ENCODE assay signal across 7 mouse cellular contexts in the genomic region with DNA sequence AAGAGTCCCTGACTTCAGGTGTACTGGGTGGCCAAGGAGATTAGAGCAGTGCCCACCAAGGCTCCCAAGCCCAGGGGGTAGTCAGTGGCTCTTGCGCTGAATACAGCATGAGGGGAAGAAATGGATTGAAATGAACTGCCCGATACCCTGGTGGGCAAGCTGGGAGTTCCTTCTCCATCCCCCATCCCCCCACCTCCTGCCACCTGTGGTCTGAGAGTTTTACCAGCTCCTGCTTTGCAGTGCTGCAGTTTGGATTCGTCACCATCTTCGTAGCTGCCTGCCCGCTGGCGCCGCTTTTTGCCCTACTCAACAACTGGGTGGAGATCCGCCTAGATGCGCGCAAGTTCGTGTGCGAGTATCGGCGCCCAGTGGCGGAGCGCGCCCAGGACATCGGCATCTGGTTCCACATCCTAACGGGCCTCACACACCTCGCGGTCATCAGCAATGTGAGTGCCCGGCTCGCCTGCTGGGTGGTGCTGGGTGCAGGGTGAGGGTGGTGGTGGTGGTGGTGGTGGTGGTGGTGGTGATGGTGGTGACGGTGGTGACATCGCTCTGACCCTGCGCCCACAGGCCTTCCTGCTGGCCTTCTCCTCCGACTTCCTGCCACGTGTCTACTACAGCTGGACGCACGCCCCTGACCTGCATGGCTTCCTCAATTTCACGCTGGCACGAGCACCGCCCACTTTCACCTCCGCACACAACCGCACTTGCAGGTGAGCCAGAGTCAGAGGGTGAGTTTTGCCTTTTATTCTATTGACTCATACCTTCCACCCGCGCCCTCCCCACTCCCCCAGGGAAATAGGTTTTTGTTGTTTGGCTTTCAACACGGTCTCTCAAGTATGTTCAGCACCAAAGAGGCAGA. TPM values are rescaled to one million over a fixed set of nuclear protein-coding genes. Genes with fewer than 3 reads are reported as not detected.
DNase-seq lines count a peak whose midpoint lies in the region; ATAC-seq lines count a peak whose summit lies in the region.

No protein-coding gene starts in this region.

- peak; percentile 5 for DNase-seq in thymus, postnatal 14 days
- DNase-seq in thymus, postnatal 10 days (ENCODE audit: low spot score in 2 of 2), result no peak
- peak; percentile 27 for DNase-seq in embryo, embryonic 9.5 days (ENCODE audit: extremely low spot score)
- peak; percentile 59 for DNase-seq in lung, postnatal 36 days
- peak; percentile 25 to 67 for DNase-seq in spleen, postnatal 4 days (ENCODE audit: low spot score in 2 of 2)
- no peak for DNase-seq in gastrocnemius, adult 8-10 months (ENCODE audit: low spot score in 2 of 2)

- peak; percentile 63 for ATAC-seq in inflammation-experienced regulatory T-cells, adult 6 months

RNA-seq across cellular contexts. Expression of a gene that starts 27.7 kb away (rescaled TPM):
- under 1 TPM in 2 of 3 experiments, not detected in 1; 0.43 TPM for polyA plus RNA-seq in inflammation-experienced regulatory T-cells, adult 6 months (2017; shearing (Covaris generic))
- not detected for total RNA-seq in gastrocnemius, adult 8-10 months (2022)

RNA-seq across cellular contexts. Expression of a gene that starts 58.1 kb away (rescaled TPM):
- 1 to 10 TPM; 1.2 to 3.8 (median 1.4) TPM for polyA plus RNA-seq in inflammation-experienced regulatory T-cells, adult 6 months (2017; shearing (Covaris generic))
- total RNA-seq in gastrocnemius, adult 8-10 months (2022), result under 1 TPM; 0.05 to 0.51 (median 0.29) TPM

RNA-seq across cellular contexts. Expression of a gene that starts 58.8 kb away (rescaled TPM):
- polyA plus RNA-seq in inflammation-experienced regulatory T-cells, adult 6 months (2017; shearing (Covaris generic)), result 10 to 100 TPM; 63.4 to 69.2 (median 69.1) TPM
- 10 to 100 TPM; 17.3 to 27.0 (median 22.0) TPM for total RNA-seq in gastrocnemius, adult 8-10 months (2022)

Comparison
In these comparisons a context has a peak if more than half of its experiments do, and no peak if none do; other contexts are left out.
1. DNase-seq: peak in thymus, postnatal 14 days (single experiment), embryo, embryonic 9.5 days (single experiment), lung, postnatal 36 days (single experiment) and spleen, postnatal 4 days (2 of 2); none in thymus, postnatal 10 days (0 of 2) and gastrocnemius, adult 8-10 months (0 of 2).